Mouse (Mus musculus) erythroblast, embryonic 14.5 days (primary cell): ENCODE measurements around the gene Ep300.

Experiments
- GATA1 ChIP-seq: IDR thresholded peaks from 2 replicates; pipeline ENCODE4 v1.6.1; 2012; ENCODE audit warnings: low read length, inconsistent platforms, mixed read lengths
- TAL1 ChIP-seq: IDR thresholded peaks from 3 replicates; pipeline ENCODE4 v1.6.1; 2012; ENCODE audit warnings: low read length, inconsistent platforms, mixed read lengths

- TF ChIP-seq TAL1 (no peak), GATA1 (no peak)
These were observed 8.2 kb upstream of the Ep300 start for GRCm38 (mm10) chr15:81576961-81577360.
